Mouse (Mus musculus): Measurements from ENCODE around the gene Ampd3. TPM values are rescaled to one million over a fixed set of nuclear protein-coding genes. Genes with fewer than 3 reads are reported as not detected.
A peak's percentile ranks its signal among the peaks of the same experiment; 100 is the strongest.

Gene Ampd3
- total and polyA plus RNA-seq, 3 experiments: 14.8 to 22.3 TPM; not detected in 1

- TF ChIP-seq UBTF (IDR thresholded peaks at IDR 0.05; ENCODE audit: borderline replicate concordance, insufficient read depth, low read depth, low read length) (no peak), SIN3A (IDR thresholded peaks at IDR 0.05; ENCODE audit: low read length) (peak; percentile 94), ZNF384 (IDR thresholded peaks at IDR 0.05; ENCODE audit: low read depth, low read length) (peak; percentile 64), RCOR1 (IDR thresholded peaks at IDR 0.05; ENCODE audit: low read depth, low read length) (no peak), TCF12 (IDR thresholded peaks at IDR 0.05; ENCODE audit: low read depth, low read length) (0 out of 2 replicates have a peak, but pooled peaks have one; percentile 30), ETS1 (IDR thresholded peaks at IDR 0.05; ENCODE audit: low read depth, low read length) (peak; percentile 53; the same call in 1 of the 2 replicates), POLR2A (IDR thresholded peaks at IDR 0.05; ENCODE audit: control insufficient read depth in 1 of 2, insufficient read depth in 1 of 2, low read depth in 1 of 2, low read length in 2 of 2, poor library complexity in 1 of 2) (peak; percentile 79 to 82; a peak in 3 of 4 replicates), MXI1 (IDR thresholded peaks at IDR 0.05; ENCODE audit: low read depth, low read length) (peak; percentile 93), ZKSCAN1 (IDR thresholded peaks at IDR 0.05; ENCODE audit: low read depth, low read length) (no peak), USF1 (IDR thresholded peaks at IDR 0.05; ENCODE audit: low read depth, low read length) (peak; percentile 17; the same call in 1 of the 2 replicates), CHD2 (IDR thresholded peaks at IDR 0.05; ENCODE audit: low read length) (no peak; the same call in 1 of the 2 replicates), ELF1 (IDR thresholded peaks at IDR 0.05; ENCODE audit: low read depth, low read length) (peak; percentile 75; the same call in 1 of the 2 replicates), TBP (IDR thresholded peaks at IDR 0.05; ENCODE audit: low read depth, low read length) (no peak)
Observed at GRCm38 (mm10) chr7:110843916-110844874, 76.2 kb downstream of the Ampd3 start, which contains the start of gene Rnf141 (continued).

DNA sequence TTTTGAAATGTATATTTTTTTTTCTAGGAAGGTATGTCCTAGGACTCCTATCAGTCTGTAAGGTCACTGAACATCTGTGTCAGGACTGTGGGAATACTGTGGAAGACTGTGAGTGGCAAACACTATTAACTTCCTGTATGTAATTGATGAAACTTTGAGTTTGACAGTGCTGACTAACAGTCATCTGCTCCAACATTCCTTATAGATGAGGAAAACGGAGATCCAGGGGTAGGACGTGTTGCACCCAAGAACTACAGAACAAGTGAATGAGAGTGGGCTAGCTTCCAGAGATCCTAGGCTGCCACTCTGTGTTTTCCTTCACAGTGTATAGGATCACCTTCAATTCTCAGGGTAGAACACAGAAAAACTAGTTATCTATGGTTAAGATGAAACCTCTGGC is 79.3 kb downstream of the Ampd3 start:
- Histone ChIP-seq H3K4me1 (ENCODE audit: control insufficient read depth in 1 of 2, insufficient read depth in 2 of 2, low read length in 2 of 2) (peaks cover 2 to 5% of the 10 kb centered on the region in 2 experiments), H3K4me3 (ENCODE audit: control insufficient read depth in 1 of 2, insufficient read depth in 1 of 2, low read depth in 2 of 2, low read length in 2 of 2) (no peak overlapping the region), H3K27ac (ENCODE audit: control insufficient read depth, low read depth, low read length) (no peak overlapping the region), H3K9me3 (replicated peaks; ENCODE audit: insufficient read depth, low read length) (no peaks in the 10 kb centered on the region), H3K9ac (ENCODE audit: control insufficient read depth, low read depth, low read length, poor library complexity, severe bottlenecking) (no peak overlapping the region), H3K27me3 (ENCODE audit: control insufficient read depth in 1 of 2, insufficient read depth in 2 of 2, low read length in 2 of 2) (peaks cover 6 to 8% of the 10 kb centered on the region in 2 experiments), H3K36me3 (ENCODE audit: control insufficient read depth in 1 of 2, insufficient read depth in 2 of 2, low read length in 2 of 2) (no peaks in the 10 kb centered on the region; a peak in 2 of 4 replicates), H3K79me2 (ENCODE audit: control insufficient read depth, insufficient read depth, low read length, poor library complexity) (peaks cover 9% of the 10 kb centered on the region)
- TF ChIP-seq ZC3H11A (IDR thresholded peaks at IDR 0.05; ENCODE audit: low read depth, low read length) (no peak), GATA1 (IDR thresholded peaks at IDR 0.05; ENCODE audit: low read depth, low read length) (no peak), SIN3A (IDR thresholded peaks at IDR 0.05; ENCODE audit: low read length) (no peak), MEF2A (IDR thresholded peaks at IDR 0.05; ENCODE audit: extremely low read depth, insufficient replicate concordance, low read depth, low read length, poor library complexity, severe bottlenecking) (no peak), MYB (IDR thresholded peaks at IDR 0.05; ENCODE audit: low read depth, low read length) (no peak), ZKSCAN1 (IDR thresholded peaks at IDR 0.05; ENCODE audit: low read depth, low read length) (no peak), NRF1 (IDR thresholded peaks at IDR 0.05; ENCODE audit: insufficient read depth, low read depth, low read length, poor library complexity, severe bottlenecking) (no peak), RCOR1 (IDR thresholded peaks at IDR 0.05; ENCODE audit: low read depth, low read length) (no peak), CTCF (IDR thresholded peaks at IDR 0.05 in 2 of 3, conservative IDR thresholded peaks at IDR 0.05 in 1 of 3; ENCODE audit: control insufficient read depth in 1 of 3, insufficient read depth in 1 of 3, low read depth in 2 of 3, low read length in 3 of 3, poor library complexity in 1 of 3, severe bottlenecking in 1 of 3) (no peak), POLR2AphosphoS5 (IDR thresholded peaks at IDR 0.05; ENCODE audit: borderline replicate concordance, low read depth, low read length) (no peak), ZNF384 (IDR thresholded peaks at IDR 0.05; ENCODE audit: low read depth, low read length) (no peak), POLR2AphosphoS2 (IDR thresholded peaks at IDR 0.05; ENCODE audit: low read length) (no peak), RAD21 (IDR thresholded peaks at IDR 0.05; ENCODE audit: low read depth, low read length) (no peak), E2F4 (IDR thresholded peaks at IDR 0.05; ENCODE audit: borderline replicate concordance, low read depth, low read length) (no peak)
- no peak for DNase-seq (ENCODE audit: low read depth, low spot score)
